Mouse (Mus musculus) gastrocnemius, postnatal 14 days (tissue): ENCODE results near the gene Smg7. TPM values are rescaled to one million over a fixed set of nuclear protein-coding genes. Genes with fewer than 3 reads are reported as not detected.

Source experiments
- DNase-seq: peaks from one replicate; pipeline ENCODE4 v3.0.0; 2021; ENCODE audit warnings: mixed read lengths
- intact Hi-C: fragments of 180-260 bp; cut with DNase I; formaldehyde crosslinking; loops from one replicate; pipeline ENCODE4 v1.15.1; 2025; ENCODE audit warnings: low total_unique reads
- total RNA-seq, 2 experiments: library from RNA; stranded (reverse); gene quantifications; 2 replicates each; pipeline ENCODE4 v1.2.3; 2021

Smg7 gene
- total RNA-seq, 2 experiments from 2014 or later = 33.9 to 34.4 TPM

DNA sequence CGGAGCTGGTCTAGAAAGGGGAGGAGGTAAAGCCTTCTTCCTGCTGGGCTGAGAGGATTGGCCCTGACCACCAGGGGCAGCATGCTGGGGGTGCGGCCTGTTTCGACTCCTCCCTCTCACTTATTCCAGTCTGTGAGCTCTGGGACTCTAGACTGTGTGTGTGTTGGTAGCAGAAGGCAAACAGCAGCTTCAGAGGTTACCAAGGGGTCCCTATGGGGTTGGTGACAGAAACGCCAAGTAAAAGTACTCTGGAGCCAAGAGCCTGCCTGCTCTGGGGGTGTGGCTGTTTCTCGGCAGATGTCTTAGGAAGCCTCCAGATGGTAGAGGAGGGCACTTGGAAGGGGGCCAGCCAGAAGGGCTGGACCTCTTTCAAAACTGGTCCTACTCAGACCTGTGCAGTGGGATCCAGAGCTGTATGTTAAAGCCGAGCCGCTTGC, 87.2 kb downstream of the Smg7 start:
- DNase-seq = peak; percentile 42
- intact Hi-C loops = no loop called here

- no peak for DNase-seq
- intact Hi-C loops = no loop called here
Measured at GRCm38 (mm10) chr1:152810533-152811439, 91.7 kb downstream of the Smg7 start.

DNA sequence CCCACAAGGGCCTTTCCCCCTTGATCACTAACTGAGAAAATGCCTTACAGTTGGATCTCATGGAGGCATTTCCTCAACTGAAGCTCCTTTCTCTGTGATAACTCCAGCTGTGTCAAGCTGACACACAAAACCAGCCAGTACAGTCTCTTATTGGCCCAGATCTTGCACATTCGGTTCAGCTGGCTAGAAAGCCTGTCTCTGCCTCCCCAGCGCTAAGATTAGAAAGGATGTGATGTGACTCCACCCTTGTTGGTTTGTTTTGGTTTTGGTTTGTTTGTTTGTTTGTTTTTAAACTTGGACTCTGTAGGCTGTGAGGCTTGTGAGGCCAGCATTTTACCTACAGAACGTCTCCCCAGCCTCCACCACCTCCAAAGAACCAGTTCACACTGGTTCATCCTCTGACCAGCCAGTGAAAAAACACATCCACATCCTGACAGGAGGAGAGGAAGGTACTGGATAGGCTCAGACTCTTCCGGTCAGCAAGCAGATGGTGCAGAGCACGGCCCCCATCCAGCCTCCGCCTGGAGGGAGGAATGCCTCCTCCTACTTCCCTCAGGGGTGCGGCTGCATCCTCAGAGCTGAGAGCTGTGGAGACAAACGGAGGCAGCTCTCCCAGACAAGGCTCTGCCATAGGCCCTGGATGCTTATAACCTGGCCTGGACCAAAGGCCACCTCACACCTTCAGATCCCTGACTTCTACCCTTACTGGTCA, 92.7 kb downstream of the Smg7 start:
- DNase-seq = peak; percentile 26
- intact Hi-C loops = no loop called here

DNA sequence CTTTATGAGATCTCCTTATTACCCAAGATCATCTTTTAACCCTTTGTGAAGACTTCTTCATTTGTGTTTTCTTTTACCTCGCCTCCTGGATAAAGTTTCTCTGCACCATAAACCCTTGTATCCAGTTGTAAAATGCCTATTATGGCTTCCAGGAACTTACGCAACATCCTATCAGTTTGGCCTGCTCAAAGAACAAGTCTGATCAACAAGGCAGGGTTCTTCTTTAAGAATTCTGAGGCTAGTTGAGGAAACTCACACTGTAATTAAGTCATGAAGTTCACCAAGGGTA, 94.1 kb downstream of the Smg7 start:
- DNase-seq = no peak
- intact Hi-C loops = no loop called here

DNA sequence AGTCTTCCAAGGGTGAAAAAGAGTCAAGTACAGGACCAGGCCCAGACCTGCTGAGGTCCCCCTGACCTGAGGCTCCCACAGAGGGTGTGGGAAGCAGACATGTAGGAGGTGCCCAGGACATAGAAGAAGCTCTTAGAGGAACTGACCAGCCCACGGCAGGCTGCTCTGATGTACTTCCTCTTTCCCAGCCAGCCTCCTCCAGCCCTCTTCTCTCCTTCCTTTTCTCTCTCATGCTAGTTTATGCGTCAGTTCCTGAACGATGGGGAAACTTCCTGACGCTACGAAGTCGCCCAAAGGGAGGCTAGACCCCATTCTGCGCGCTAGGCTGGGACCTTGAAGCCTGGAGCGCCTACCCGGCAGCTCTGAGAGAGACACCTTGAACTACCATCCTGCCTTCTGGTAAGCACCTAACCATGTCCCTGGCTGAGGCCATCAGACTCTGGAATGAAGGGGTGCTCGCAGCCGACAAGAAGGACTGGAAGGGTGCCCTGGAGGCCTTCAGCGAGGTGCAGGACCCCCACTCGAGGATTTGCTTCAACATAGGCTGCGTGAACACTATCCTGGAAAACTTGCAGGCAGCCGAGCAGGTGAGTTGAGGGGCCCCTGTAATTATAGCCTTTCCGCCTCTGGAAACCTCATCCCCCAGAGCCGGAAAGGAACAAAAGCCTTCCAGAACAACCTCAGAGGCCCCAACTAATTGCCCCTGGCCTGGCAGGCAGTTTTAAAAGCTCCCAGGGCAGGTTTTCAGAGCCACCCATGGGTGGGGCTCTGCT, 94.6 kb downstream of the Smg7 start:
- intact Hi-C loops = no loop called here
- no peak for DNase-seq

- intact Hi-C loops = no loop called here
- DNase-seq = no peak
Measured at GRCm38 (mm10) chr1:152804907-152805306, 97.5 kb downstream of the Smg7 start.

- intact Hi-C loops = no loop called here
- no peak for DNase-seq
Measured at GRCm38 (mm10) chr1:152800633-152801176, 101.7 kb downstream of the Smg7 start.

DNA sequence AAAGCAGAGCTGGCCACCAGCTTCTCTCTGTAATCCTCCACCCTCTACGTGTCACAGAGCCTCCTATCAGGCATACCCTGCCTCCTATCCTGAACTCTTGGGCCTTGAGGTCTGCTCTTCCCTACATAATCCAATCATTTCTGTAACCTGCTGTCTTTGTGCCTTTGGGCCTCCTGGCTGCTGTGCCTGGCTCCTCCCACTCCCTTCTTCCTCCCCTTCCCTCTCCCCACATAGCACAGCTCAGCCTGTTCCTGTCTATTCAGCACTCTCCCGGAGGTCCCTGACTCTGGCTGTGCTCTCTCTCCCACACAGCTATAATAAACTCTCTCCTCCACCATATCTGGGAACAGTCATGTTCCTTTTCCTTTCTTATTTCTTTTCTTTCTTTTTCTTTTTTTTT, 102.5 kb downstream of the Smg7 start, which contains the start of gene Ncf2:
Gene Ncf2, plus strand, starts transcription at position 298 of the 400 bp plus-strand sequence.
- DNase-seq = no peak
- intact Hi-C loops = loop anchor here (10.0 kb wide), 1 partner anchor 105 kb away; the partner anchor contains the start of gene Smg7

GRCm38 (mm10) chr1:152798125-152798524, 104.3 kb downstream of the Smg7 start:
- intact Hi-C loops = loop anchor here (10.0 kb wide), 1 partner anchor 107 kb away; the partner anchor contains the start of gene Smg7
- no peak for DNase-seq

DNA sequence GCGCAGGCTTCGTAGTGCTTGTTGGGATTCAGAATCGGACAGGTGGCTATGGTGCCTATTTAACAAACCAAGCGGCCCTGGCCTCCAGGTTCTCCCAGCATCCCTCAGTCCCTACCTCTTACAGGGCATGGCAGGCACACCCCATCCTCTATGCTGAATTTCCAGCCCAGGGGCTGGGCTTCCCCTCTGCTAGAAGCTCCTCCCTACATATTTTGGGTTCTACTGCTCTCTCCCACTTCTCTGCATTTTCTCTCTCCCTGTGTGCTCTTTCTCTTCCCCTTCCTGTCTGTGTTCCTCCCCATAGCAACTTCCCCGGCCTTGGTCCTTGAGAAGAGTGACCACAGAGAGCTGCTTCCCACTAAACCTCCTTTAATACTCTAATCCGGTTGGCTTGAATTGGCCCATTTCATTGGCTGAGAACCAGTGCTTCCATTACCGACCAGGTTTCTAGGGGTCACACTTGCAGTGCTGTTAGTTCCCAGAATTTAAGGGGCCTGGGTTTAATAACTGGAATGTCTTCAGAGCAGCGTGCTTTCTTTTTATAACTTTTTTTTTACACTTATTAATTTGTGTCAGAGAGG, 105.7 kb downstream of the Smg7 start:
- no peak for DNase-seq
- intact Hi-C loops = loop anchor here (10.0 kb wide), 1 partner anchor 108 kb away; the partner anchor contains the start of gene Smg7

DNA sequence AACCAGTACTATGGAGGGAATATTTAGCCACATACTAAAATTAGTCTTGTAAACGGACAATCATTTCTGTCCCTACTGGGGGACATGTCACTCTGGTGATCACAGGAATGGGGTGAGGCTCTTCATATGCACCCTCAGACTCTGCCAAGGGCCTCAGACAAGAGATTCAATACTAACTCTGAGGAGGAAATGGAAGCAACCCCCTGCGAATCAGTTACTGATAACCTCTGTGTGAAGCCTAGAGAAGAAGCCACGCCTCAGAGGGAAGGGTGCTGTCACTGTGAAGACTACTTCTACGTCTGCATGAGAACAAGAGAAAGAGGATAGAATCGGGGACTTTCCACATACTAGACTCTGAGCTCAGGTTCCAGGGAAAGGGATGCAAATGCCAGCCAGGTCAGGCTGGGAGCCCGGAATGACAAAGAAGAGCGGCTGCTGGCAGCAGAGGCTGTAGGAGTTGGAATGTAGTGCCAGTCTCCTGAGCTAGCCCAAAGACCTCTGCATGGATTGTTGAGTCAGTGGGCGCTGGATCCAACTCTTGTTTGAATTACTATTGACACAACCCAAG, 106.7 kb downstream of the Smg7 start:
- no peak for DNase-seq
- intact Hi-C loops = loop anchor here (10.0 kb wide), 1 partner anchor 109 kb away; the partner anchor contains the start of gene Smg7

GRCm38 (mm10) chr1:152793495-152794130, 108.8 kb downstream of the Smg7 start:
- intact Hi-C loops = loop anchor here (10.0 kb wide), 1 partner anchor 111 kb away; the partner anchor contains the start of gene Smg7
- no peak for DNase-seq

- DNase-seq = no peak
- intact Hi-C loops = loop anchor here (10.0 kb wide), 1 partner anchor 112 kb away; the partner anchor contains the start of gene Smg7
Measured at GRCm38 (mm10) chr1:152792736-152793494, 109.5 kb downstream of the Smg7 start.

GRCm38 (mm10) chr1:152791269-152791668, 111.2 kb downstream of the Smg7 start:
- intact Hi-C loops = loop anchor here (10.0 kb wide), 1 partner anchor 114 kb away; the partner anchor contains the start of gene Smg7
- DNase-seq = no peak

DNA sequence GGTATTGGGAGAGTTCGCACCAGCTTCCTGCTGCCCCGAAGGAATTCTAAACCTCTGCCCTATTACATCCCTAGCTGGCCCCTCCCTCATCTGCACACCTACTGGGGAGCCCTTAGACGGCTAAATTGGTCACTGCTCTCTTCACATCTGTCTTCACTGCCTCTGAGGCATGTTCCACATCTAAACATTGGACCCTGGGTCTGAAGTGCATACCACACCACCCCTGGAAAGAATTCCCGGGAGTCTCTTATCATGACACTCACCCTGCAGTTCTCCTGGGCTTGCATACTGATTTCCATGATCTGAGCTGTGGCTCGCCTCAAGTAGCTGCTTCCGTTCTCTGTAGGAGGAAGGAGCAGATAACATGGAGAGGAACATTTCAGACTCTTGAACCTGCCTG, 111.6 kb downstream of the Smg7 start:
- no peak for DNase-seq
- intact Hi-C loops = loop anchor here (10.0 kb wide), 1 partner anchor 114 kb away; the partner anchor contains the start of gene Smg7

GRCm38 (mm10) chr1:152790254-152790653, 112.2 kb downstream of the Smg7 start:
- no peak for DNase-seq
- intact Hi-C loops = loop anchor here (10.0 kb wide), 1 partner anchor 115 kb away; the partner anchor contains the start of gene Smg7

- intact Hi-C loops = no loop called here
Measured at GRCm38 (mm10) chr1:152788121-152788660, 114.3 kb downstream of the Smg7 start.

More at GRCm38 (mm10) chr1:152788121-152788660, 114.3 kb downstream of the Smg7 start:
- no peak for DNase-seq
